Mouse (Mus musculus) cerebellum, adult (tissue): ENCODE results near the gene Hlcs.
A peak's percentile ranks its signal among the peaks of the same experiment; 100 is the strongest.

Source experiments
- ATAC-seq: cut with Nextera tagmentation; 2 replicates; pipeline ENCODE4 v1.9.2; 2017; ENCODE audit warnings: mild to moderate bottlenecking, moderate library complexity, mixed read lengths; ENCODE audit not compliant: insufficient number of reproducible peaks, low FRiP score, low TSS enrichment

Hlcs gene

DNA sequence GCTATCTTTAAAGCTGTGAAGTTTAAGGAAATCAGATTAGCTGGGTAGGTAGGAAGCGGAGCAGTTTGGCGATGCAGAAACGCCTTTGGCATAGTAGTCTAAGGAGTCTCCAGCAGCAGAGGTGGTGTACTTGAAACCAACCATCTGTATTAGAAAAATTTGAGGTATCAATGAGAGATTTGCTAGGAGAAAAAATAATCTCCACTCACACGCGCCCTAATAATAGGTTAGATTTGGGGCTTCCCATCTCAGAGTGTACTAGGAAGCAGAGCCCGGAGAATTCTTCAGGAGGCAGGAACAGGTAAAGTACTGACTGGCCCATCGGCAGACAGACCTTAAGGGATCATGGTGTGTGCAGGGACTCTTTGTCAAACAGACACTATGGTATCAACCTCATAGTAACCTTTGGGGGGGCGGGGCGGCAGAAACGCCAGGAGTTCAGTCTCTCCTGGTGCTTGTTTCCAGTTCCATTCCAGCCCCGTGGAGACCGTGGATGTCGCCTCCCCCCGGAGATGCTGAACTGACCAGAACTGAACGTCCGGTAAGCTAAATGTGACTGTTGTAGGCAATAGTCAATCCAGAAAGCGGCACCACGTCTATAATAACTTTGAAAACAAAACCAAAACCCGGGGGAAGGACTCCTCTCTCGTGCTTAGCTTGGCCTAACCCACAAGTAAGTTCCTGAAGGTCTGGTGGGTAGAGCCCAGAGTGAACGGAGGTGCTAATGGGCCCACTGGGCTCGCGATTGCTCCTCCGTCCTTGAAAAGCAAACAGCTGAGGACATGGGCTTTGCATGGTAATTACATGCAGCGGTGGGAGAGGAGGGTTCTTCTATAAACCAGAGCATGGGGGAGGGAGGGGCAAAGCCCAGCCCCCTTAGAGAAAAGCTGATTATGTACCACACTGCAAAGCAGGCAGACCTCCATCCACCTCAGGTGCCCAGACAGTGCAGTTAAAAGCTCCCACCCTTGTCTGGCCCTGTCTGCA, 15.8 kb upstream of the Hlcs start:
- no peak for ATAC-seq

DNA sequence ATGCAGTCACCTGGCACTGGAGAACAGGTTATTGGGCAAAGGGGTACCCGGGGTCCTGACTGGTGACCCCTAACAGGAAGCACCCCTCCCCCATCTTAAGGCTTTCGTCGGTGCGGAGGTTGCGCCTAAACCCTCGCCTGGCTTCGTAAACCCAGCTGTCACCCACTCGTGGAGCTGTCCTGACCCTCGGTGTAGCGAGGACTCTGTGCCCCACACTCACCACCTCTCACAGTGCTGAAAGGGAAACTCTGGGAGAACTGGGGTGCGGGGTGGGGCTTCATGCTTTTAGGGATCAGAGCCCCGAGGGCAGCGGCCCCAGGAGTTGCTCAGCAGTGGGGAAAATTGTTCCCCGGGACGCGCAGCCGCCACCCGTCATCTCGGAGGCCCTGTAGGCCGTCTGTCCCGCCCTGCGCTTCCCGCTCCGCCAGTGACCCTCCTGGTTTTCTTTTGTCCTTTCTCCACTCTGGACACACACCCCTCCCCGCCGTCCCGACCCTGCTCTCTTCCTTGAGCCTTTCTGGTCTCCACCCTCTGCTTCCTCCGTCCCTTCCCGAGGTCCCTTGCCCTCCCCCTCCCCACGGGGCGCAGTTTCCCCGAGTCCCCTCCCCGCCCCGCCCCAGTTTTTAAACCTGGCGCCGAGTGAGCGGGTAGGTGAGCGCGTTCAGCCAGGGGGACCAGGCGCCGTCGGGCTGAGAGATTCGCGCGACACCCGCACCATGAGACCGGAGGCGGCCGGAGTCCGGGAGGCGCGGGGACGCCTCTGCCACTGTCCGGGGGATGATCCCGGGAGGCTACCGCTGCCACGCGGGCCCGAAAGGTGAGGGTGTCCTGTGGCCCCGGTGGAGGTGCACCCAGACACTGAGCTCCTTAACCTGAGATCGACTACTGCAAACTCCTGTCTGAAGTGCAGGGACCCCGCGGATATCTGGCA, 14.7 kb upstream of the Hlcs start, which contains the start of gene Ripply3:
Gene Ripply3 (plus strand): TSS at position 640 of the 931 bp plus-strand sequence.
- no peak for ATAC-seq

DNA sequence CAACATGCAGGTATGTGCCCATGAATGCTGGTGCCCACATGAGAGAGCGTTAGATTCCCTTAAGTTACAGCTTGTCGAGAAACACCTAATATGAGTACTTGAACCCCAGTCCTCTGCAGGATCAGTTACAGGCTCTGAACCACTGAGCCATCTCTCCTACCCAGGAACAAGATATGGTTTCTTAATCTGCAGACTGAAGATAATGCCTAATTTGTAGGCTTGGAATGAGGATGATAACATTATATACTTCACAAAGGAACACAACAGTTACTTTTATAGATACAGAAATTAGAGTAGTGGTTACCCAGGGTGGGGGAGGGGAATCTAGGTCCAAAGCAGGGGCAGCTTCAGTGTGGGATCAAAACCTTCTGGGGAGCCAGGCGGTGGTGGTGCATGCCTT, 12.6 kb upstream of the Hlcs start:
- no peak for ATAC-seq

DNA sequence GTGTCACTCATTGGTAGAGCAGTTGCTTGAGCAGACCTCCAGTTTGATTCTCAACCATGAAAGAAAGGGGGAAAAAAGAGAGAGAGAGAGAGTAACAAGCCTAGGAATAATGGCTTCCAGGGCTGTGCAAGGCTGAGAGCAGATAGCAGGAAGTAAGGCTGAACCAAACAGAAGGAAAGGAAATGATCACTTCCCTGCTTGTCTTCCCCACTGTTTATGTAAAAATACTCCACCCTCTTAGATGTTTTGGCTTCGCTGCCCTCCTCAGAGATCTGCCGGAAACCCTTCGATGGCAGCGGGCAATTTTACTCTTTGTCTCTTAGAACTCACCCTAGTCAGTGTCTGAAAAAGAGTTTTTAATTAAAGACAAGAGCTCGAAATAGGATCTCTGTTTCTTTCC, 10.3 kb upstream of the Hlcs start:
- ATAC-seq, result no peak

DNA sequence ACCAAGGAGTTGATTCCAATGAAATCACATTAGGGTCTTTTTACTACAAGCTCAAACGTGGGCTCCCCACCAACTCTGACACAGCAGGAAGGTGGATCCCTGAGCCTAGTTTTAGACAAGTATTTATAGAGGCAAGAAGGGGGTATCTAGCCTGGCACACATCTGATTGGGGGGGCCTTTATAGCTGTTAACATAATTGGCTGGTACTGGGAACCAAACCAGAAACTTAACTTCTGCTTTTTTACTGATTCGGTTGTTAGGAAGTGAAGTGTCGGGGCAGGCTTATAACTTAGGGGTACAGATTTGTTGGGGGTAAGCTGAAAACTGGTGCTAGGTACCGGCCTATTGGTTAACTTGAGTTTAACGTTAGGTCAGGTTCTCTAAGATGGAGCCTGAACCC, 6.9 kb upstream of the Hlcs start:
- ATAC-seq, result no peak

DNA sequence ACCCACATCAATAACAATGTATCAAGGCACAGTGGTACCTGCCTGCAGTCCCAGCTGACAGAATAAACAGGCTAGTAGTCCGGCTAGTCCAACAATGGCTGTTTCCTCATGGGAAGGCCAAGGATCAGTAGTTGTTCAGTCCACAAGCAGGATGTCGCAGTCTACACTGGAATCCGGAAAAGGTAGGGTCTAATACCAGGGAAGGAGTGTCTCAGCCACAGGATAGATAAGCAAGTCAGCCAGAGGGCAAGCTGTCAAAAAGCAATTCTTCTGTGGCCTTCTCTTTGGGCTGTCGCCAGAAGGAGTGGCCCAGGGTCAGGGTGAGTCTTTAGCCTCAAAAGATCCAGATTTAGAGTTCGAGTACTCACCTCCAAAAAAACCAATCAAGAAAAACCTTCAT, 4.4 kb upstream of the Hlcs start:
- no peak for ATAC-seq

DNA sequence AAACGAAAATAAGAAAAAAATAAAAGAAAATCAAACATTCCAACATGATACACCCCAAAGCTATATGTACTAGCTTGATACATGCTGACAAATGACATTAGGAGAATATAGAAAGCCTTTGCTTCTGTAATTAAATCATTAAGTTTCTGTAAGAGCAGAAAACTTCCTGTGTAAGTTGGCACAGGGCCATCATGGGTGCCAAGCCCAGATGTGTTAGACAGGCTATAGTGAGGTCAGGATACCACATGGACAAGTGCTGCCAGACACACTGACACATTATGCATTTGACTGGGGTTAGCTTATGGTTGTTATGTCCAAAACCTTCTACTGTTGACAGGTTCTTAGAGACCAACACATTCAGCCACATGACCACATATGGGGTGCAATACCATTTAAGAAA, 1.8 kb upstream of the Hlcs start:
- no peak for ATAC-seq

DNA sequence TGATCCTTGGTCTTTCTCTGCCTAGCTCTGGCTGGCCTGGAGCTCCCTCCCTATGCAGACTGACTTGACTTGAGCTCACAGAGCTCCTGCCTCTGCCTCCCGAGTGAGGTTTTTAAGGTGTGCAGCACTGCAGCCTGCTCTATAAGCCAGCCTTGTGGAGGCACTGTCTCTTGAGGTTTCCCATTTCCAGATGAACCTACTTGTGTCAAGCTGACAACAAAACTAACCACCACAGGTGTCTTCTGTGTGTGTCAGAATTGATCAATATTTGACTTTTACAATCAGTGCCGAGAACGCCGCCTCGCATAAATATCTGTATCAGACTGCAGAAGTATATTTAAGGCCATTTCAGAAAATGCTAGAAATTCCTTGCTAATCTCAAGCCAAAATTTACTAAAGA, 1.3 kb upstream of the Hlcs start:
- ATAC-seq, result no peak

DNA sequence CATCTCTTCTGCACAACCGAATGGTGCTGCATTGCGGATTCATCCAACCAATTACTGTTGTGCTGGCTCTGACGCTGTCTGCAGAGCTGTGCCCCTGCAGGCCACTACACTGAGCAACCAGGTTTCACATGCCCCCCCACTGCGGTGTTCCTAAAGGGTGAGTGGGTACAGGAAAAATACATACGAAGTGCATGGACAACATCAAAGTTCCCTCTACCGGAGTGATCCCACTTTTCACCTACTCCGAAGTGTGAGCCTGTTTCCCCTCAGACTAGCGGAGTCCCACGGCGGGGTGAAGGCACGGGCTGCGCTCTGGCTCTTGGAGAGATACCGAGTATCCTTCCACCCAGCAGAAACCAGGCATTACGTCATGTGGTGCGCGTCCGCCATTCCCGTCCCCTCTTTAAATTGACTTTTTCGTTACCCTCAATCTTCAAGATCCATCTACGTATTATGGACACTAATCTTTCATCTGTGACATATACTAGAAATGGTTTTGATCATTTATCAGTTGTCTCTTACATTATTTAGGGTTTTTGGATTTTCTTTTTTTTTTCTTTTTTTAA, 625 bp downstream of the Hlcs start:
- peak; percentile 71 for ATAC-seq

DNA sequence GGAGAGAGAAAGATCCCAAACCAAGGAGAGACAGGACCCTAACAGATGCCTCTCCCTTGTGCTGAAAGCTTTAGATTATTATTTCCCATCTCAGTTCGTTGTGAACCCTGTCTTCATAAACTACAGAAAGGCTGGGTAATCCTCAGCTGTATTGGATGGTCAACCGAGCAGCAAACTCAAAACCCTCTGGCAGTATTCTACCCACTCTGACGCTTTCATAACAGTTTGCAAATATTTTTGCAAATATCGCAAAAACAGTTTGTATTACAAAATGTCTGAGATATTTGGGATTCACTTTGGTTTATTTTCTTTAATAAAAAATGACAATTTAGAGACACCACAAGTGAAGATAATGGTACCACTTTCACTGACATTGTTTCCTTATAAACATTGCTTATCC, 1.4 kb downstream of the Hlcs start:
- no peak for ATAC-seq

DNA sequence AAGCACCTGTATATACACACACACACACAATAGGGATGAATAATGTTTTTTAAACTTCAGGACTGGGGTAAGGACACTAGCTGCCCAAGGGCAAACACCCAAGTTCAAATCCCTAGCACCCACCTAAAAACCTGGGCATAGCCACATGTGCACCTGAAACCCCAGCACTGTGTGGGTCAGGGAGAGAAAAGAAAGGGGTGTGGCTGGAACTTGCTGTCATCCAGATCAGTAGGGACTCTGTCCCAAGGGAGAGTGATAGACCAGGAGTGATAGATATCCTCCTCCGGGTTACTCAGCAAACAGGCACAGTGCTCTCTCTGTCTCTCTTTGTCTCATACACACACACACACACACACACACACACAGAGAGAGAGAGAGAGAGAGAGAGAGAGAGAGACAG, 2.0 kb downstream of the Hlcs start:
- no peak for ATAC-seq

DNA sequence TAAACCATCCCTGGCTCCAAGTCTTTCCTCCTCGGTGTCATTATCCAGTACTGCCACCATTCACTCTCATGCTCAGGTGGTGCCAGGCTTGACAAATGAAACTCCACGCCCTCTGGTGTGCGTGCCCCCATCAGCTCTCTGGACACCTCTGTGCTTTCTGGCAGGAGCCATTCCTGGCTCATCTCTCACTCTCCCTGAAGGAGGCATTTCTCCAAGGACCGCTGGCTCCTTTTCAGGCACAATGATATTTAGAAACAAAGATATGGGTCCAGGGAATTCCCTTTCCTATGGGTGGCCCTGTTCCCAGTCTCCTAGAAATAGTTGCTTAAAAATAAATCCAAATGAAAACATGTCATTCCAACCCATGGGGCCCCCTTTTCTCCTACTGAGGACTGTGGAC, 4.3 kb downstream of the Hlcs start:
- no peak for ATAC-seq

DNA sequence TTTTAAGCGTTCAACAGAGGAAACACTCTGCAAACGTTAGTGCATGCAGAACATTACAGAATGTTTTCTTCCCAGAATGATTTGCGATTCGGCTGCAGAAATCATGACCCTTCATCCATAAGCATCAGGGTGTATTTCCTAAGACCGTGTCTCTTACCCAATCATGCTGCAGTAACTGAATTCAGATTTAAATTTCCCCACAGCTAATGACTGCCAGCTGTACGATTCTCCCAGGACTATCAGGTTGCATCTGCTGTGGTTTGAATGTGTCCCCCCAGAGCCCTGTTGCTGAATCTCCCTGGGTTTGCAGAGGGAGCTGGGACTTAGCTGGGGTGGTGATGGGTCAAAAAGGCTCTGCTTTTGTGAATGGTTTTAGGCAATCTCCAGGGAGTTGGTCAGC, 5.4 kb downstream of the Hlcs start:
- no peak for ATAC-seq

DNA sequence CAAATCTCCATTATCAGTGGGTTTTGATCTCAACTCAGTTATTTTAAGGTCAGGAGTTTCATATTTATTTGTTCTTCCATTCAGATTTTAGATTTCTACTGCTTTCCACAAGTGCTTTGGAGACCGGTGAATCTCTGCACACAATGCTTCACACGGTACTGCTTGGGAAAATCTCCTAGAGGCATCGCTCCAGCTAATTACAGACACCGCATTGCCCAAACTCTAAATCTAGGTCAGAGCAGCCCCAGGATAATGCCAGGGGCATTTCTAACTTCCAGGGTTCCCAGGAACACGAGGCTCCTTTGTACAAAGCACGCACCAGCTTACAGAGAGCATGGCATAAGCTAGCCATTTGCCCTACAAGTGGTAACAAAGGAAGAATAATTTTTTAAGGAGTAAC, 5.8 kb downstream of the Hlcs start:
- ATAC-seq, result 0 out of 2 replicates have a peak, but pooled peaks have one; percentile 23

DNA sequence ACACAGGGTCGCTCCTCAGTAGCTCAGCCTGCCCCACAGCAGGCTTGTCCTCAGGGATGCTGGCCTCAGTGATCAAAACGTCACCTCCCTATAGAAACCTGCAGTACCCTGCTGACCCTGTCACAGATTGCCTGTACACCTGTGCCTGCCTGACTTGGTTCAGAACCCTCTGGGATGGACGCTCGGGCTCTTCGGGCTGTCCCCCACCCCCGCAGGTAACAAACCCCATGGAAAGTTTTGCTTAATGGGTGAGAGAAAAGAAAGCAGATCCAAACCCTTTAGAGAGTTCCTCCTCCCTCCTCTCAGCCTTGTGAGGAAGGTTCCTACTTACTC, 10.2 kb downstream of the Hlcs start:
- ATAC-seq, result peak; percentile 54; the same call in 1 of the 2 replicates

DNA sequence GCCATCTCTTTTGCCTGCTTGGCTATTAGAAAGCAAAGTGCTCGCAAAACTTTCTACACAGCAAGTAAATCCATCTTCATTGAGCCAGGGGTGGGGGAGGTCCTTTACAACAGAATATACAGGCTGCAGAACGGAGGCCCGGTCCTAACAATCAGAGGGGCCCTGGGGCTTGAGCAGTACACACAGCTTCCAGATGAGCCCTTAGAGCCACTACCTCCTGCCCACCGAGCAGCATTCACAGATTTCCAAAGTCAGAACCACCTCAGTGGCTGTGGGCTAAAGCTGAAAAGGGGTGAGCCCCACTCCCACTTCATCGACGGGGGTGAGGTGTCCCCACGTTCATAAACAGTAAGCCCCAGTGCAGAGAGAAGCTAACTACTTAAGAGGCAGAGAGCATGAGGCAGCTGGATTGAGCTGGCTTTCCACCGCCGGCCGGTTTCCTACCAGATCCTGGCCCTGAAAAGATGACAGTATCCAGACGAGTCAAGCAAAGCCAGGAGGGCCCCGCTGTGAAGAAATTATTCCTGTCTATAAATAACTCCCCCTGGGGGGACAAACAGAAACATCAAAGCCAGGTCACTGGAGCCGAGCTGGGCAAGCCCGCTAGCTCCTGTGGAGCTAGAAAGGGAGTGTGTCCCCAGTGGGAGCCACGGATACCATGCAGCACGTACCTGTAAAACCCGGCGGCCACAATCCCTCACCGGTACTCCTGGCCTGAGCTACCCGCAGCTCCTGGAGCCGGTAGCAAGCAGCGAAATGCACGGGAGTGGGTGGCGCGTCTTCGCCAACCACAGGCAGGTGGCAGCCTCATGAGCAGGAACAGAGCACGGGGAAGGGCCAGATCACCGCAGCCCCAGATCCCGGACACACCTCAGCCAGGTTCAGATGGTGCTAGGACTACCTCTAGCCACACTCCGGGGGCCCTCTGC, 10.8 kb downstream of the Hlcs start:
- peak; percentile 86 for ATAC-seq

DNA sequence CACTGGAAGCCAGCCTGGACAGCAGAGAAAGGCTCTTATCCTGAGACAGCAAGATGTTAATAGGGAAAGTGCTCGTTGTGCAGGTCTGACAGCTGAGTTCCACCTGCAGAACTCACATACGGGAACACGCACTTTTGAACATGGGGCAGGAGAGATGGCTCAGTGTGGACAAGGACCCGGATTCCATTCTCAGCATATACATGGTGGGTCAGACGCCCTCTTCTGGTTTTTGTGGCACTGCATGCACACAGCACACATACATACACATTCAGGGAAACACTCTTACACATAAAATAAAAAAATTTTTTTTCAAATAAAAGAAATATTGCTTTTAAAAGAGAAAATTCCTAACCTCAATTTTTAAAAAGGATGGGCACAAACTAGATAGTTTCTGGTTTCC, 11.7 kb downstream of the Hlcs start:
- ATAC-seq, result no peak

DNA sequence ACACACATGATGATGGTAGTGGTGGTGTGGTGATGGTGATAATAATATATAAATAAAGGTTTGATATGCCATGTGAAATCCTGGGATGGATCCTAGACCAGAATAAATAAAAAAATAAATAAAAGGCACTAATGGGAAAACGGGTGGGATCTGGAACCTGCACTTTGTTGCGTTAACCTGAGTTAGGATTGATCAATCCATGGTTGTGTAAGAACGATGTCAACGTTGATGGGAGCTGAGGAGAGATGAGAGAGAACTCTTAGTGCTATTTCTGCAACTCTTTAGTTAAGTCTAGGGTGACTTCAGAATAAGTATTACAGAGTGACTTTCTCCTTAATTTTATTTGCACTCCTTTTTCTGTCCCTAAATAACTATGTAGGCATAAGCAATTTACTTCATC, 12.2 kb downstream of the Hlcs start:
- no peak for ATAC-seq

DNA sequence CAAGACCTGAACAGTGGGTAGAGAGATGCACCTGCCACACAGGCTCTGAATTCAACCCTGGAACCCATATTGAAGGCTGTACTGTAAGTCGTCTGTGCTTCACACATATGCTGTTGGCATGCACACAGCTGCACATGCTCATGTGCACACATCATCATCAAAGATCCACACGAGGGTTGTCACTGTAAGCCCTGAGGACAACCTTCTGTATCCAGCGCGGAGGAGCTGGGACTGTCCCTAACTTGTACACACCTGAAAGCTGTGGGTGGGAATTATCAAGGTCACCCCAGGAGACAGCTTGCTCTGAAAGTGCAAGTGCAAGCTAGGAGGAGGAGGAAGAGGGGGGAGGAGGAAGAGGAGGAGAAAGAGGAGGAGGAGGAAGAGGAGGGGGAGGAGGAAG, 14.2 kb downstream of the Hlcs start:
- no peak for ATAC-seq

DNA sequence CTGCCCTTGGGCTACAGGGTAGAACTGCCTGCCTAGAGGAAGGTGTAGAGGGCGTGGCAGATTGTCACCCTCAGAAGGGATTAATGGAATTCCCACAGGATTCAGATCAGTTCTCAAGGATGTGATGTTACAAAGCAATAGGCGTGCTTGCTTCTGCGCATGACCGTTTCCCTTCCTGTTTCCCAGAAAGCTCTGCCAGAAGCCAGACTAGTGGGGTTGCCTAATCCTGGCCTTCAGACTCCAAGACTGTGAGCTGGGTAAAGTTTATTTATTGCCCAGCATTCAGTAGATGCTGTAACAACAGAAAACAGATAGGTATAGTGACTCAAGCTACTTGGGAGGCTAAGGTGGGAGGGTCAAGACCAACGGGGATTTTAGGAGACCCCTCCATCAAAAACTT, 15.3 kb downstream of the Hlcs start:
- no peak for ATAC-seq
